Mouse (Mus musculus) ES-Bruce4 (cell line): Measurements from ENCODE around the gene Fabp3.

Experiments
- CTCF ChIP-seq: IDR thresholded peaks from one replicate; pipeline ENCODE4 v1.8.1; 2011; ENCODE audit warnings: low read depth, low read length
- EP300 ChIP-seq: IDR thresholded peaks from 2 replicates; pipeline ENCODE4 v1.6.1; 2011; ENCODE audit warnings: low read depth, low read length; ENCODE audit not compliant: insufficient read depth
- POLR2A ChIP-seq: IDR thresholded peaks from one replicate; pipeline ENCODE4 v1.8.1; 2011; ENCODE audit warnings: low read length; ENCODE audit not compliant: insufficient read depth

DNA sequence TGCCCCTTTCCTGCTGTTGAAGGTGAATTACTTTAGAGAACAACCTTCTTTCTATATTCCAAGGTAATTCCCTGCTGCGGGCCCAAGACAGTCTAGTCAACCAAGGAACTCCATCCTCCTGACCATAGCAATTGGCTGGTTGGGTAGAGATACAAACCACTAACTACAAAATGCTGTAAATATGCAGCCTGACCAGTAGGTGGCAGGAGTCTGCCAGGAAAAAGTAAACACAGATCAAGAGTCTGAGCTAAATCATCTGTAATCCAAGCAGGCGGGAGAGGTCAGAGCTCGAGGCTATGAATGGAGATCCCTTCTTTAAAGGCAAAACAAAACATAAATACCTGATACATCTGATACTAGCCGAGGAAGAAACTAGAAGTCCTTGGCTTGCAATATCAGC lies 33.3 kb downstream of the Fabp3 start:
- TF ChIP-seq POLR2A (no peak), CTCF (no peak), EP300 (no peak)
